Mouse (Mus musculus) hindlimb bud, embryonic 11.5 days (tissue): ENCODE results near the gene Senp1.

Experiments used
- DNase-seq: peaks from one replicate; pipeline ENCODE4 v3.0.0-alpha.2; 2012; ENCODE audit warnings: low read depth, low spot score; ENCODE audit errors: extremely low spot score

Senp1 gene

GRCm38 (mm10) chr15:98002991-98003821 is 90.3 kb downstream of the Senp1 start:
- DNase-seq, result no peak

GRCm38 (mm10) chr15:98002113-98002990 is 91.2 kb downstream of the Senp1 start:
- DNase-seq, result no peak

- no peak for DNase-seq
These were observed 92.0 kb downstream of the Senp1 start for GRCm38 (mm10) chr15:98001321-98002112.

- DNase-seq, result no peak
These were observed 93.6 kb downstream of the Senp1 start for GRCm38 (mm10) chr15:97999991-98000390.

- no peak for DNase-seq
These were observed 94.0 kb downstream of the Senp1 start for GRCm38 (mm10) chr15:97999546-97999945.

GRCm38 (mm10) chr15:97996716-97997256 is 96.8 kb downstream of the Senp1 start:
- DNase-seq, result no peak

GRCm38 (mm10) chr15:97992712-97993286 is 100.7 kb downstream of the Senp1 start:
- DNase-seq, result peak; percentile 81

GRCm38 (mm10) chr15:97992027-97992711 is 101.4 kb downstream of the Senp1 start:
- no peak for DNase-seq

GRCm38 (mm10) chr15:97991285-97991895 is 102.2 kb downstream of the Senp1 start:
- DNase-seq, result no peak

- no peak for DNase-seq
These were observed 102.8 kb downstream of the Senp1 start for GRCm38 (mm10) chr15:97990721-97991120.

GRCm38 (mm10) chr15:97990124-97990523 is 103.4 kb downstream of the Senp1 start:
- peak; percentile 83 for DNase-seq

GRCm38 (mm10) chr15:97989544-97989943 is 104.0 kb downstream of the Senp1 start:
- no peak for DNase-seq
